Mouse (Mus musculus): ENCODE measurements around the gene Elmo1. TPM values are rescaled to one million over a fixed set of nuclear protein-coding genes. Genes with fewer than 3 reads are reported as not detected.

The Elmo1 gene
- polyA plus RNA-seq, 1 experiment: 0.01 TPM

DNA sequence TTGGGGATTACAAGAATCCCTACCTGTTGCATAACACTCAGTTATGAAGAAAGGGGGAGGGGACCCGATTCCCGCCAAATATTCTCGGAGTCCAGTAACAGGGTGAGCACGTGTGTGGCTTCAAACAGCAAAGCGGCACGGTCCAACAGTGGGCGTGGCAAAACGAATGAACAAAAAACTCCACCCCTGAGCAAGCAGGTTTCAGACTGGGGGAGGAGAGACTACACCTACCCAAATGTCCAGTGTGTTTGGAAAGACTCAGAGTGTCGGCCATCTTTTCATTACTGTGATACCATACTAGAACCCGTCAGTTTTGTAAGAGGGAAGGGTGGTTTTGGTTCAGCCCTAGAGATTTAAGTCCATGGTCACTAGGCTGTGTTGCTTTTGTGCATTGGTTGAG lies 35.4 kb downstream of the Elmo1 start:
- H3K4me1 ChIP-seq (ENCODE audit: control insufficient read depth): peaks cover 11% of the 10 kb centered on the region
- no peak overlapping the region for H3K4me3 ChIP-seq (replicated peaks)
- TF ChIP-seq GATA1 (IDR thresholded peaks at IDR 0.05; ENCODE audit: low read length) (no peak), TAL1 (IDR thresholded peaks at IDR 0.05; ENCODE audit: low read length) (no peak)
- no peaks in the 10 kb centered on the region for H3K27me3 ChIP-seq (ENCODE audit: control insufficient read depth)
- H3K9me3 ChIP-seq (ENCODE audit: control insufficient read depth, low read length): no peaks in the 10 kb centered on the region
- no peaks in the 10 kb centered on the region for H3K36me3 ChIP-seq (ENCODE audit: control insufficient read depth)

DNA sequence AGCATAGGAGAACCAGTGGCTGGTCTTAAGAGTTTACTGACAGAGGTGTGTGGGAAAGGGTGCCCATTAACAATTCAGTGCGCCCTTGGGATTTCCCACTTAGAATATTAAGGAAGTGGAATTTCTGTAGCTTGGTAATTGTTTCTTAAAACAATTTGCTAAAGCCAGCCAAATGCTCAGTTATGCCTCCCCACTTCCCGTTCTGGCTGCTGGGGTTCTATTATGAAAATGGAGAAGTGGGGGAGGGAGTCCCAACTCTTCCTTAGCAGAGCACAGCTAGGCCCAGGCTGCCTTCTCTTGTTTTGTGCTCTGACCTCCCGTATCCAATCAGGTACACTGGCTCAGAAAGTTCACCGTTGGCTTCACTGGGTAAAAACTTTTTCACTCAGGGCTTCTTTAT lies 37.2 kb downstream of the Elmo1 start:
- H3K27me3 ChIP-seq (ENCODE audit: control insufficient read depth): no peaks in the 10 kb centered on the region
- H3K4me3 ChIP-seq (replicated peaks): no peak overlapping the region
- no peaks in the 10 kb centered on the region for H3K36me3 ChIP-seq (ENCODE audit: control insufficient read depth)
- no peaks in the 10 kb centered on the region for H3K9me3 ChIP-seq (ENCODE audit: control insufficient read depth, low read length)
- TF ChIP-seq TAL1 (IDR thresholded peaks at IDR 0.05; ENCODE audit: low read length): no peak
- TF ChIP-seq GATA1 (IDR thresholded peaks at IDR 0.05; ENCODE audit: low read length): no peak
- H3K4me1 ChIP-seq (ENCODE audit: control insufficient read depth): peaks cover 24% of the 10 kb centered on the region

DNA sequence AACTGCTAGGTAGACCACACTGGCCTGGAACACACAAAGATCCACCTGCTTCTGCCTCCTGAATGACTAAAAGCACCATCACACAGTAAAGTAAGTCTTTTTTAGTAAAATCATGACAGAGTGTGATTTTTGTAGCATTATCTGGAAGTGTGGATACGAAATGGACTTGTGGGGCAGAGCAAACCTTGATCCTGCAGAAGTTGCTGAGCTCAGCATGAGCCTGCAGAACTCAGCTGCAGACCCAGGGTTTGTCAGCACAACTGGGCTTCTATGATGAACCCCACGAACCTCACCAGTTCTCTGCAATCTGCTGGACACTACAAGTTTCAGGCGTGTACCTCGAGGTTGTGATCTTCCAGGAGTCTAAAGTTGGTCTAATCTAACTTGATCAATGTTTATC lies 37.7 kb downstream of the Elmo1 start:
- Histone ChIP-seq H3K4me3 (replicated peaks) (no peak overlapping the region), H3K9me3 (ENCODE audit: control insufficient read depth, low read length) (no peaks in the 10 kb centered on the region), H3K27me3 (ENCODE audit: control insufficient read depth) (no peaks in the 10 kb centered on the region), H3K4me1 (ENCODE audit: control insufficient read depth) (peaks cover 29% of the 10 kb centered on the region), H3K36me3 (ENCODE audit: control insufficient read depth) (no peaks in the 10 kb centered on the region)
- no peak for TF ChIP-seq GATA1 (IDR thresholded peaks at IDR 0.05; ENCODE audit: low read length)
- TF ChIP-seq TAL1 (IDR thresholded peaks at IDR 0.05; ENCODE audit: low read length): no peak

DNA sequence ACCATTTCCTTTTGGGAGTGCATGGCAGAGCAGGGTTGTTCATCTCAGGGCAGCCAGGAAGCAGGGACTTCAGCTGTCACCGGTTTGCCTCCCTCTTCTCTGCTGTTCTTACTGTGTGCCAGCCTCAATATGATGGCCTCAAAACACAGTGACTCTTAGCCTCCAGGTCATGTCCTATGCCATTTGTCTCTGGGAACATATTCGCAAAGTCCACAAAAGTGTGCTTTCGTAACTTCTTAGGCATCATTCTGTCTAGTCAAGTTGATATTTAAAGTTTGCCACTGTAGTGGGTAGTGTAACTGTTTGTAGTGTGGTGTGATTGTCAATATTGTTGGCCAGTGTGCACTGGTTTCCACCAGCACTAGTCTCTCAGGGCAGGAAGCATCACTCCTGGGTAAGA lies 40.3 kb downstream of the Elmo1 start:
- Histone ChIP-seq H3K4me1 (ENCODE audit: control insufficient read depth) (peaks cover 43% of the 10 kb centered on the region), H3K4me3 (replicated peaks) (no peak overlapping the region), H3K9me3 (ENCODE audit: control insufficient read depth, low read length) (no peaks in the 10 kb centered on the region), H3K36me3 (ENCODE audit: control insufficient read depth) (no peaks in the 10 kb centered on the region), H3K27me3 (ENCODE audit: control insufficient read depth) (no peaks in the 10 kb centered on the region)
- TF ChIP-seq TAL1 (IDR thresholded peaks at IDR 0.05; ENCODE audit: low read length) (no peak), GATA1 (IDR thresholded peaks at IDR 0.05; ENCODE audit: low read length) (no peak)

DNA sequence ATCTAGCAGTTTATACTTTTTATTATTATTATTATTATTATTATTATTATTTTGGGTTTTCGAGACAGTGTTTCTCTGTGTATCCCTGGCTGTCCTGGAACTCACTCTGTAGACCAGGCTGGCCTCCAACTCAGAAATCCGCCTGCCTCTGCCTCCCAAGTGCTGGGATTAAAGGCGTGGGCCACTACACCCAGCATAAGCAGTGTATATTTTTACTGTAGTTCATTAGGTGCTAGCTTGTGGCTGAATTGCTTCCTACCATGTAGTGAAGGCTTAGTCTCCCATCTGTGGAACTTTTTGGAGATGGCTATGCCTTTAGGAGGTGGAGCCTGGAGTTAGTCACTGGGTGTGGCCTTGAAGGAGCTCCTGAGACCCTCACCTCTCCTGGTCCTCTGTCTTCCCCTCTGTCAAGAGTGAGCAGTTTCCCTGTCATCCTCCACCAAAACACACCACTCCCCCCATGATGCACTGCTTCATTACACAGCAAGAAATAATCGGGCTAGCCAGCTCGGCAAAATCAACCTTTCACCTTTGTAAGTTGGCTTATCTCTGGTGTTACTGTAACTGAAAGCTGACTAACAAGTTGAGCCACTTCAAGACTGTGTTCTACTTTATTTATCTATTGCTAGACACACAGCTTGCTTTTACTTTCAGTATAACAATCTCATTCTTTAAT lies 41.1 kb downstream of the Elmo1 start:
- Histone ChIP-seq H3K36me3 (ENCODE audit: control insufficient read depth) (no peaks in the 10 kb centered on the region), H3K27me3 (ENCODE audit: control insufficient read depth) (no peaks in the 10 kb centered on the region), H3K4me1 (ENCODE audit: control insufficient read depth) (peaks cover 43% of the 10 kb centered on the region), H3K4me3 (replicated peaks) (peak overlapping the region; percentile 12), H3K9me3 (ENCODE audit: control insufficient read depth, low read length) (no peaks in the 10 kb centered on the region)
- TF ChIP-seq GATA1 (IDR thresholded peaks at IDR 0.05; ENCODE audit: low read length) (peak; percentile 55; the same call in 1 of the 2 replicates), TAL1 (IDR thresholded peaks at IDR 0.05; ENCODE audit: low read length) (no peak)

DNA sequence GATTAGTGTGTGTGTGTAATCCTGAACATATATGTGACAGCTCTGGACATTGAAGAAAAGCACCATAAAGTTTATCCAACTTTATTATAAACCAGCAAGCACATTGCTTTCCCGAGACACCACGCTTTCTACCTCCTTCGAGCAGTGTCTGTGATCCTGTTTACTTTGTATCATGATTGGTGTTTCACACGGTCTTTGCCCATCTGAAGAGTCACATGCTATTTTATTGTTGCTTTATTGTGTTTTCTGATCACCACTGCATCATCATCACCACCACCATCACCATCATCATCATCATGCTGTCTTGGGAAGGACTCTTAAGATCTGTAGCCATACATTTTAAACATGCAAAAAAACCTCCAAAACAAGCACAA lies 41.6 kb downstream of the Elmo1 start:
- TF ChIP-seq TAL1 (IDR thresholded peaks at IDR 0.05; ENCODE audit: low read length) (no peak), GATA1 (IDR thresholded peaks at IDR 0.05; ENCODE audit: low read length) (no peak)
- Histone ChIP-seq H3K4me3 (replicated peaks) (no peak overlapping the region), H3K36me3 (ENCODE audit: control insufficient read depth) (no peaks in the 10 kb centered on the region), H3K27me3 (ENCODE audit: control insufficient read depth) (no peaks in the 10 kb centered on the region), H3K4me1 (ENCODE audit: control insufficient read depth) (peaks cover 43% of the 10 kb centered on the region), H3K9me3 (ENCODE audit: control insufficient read depth, low read length) (no peaks in the 10 kb centered on the region)

DNA sequence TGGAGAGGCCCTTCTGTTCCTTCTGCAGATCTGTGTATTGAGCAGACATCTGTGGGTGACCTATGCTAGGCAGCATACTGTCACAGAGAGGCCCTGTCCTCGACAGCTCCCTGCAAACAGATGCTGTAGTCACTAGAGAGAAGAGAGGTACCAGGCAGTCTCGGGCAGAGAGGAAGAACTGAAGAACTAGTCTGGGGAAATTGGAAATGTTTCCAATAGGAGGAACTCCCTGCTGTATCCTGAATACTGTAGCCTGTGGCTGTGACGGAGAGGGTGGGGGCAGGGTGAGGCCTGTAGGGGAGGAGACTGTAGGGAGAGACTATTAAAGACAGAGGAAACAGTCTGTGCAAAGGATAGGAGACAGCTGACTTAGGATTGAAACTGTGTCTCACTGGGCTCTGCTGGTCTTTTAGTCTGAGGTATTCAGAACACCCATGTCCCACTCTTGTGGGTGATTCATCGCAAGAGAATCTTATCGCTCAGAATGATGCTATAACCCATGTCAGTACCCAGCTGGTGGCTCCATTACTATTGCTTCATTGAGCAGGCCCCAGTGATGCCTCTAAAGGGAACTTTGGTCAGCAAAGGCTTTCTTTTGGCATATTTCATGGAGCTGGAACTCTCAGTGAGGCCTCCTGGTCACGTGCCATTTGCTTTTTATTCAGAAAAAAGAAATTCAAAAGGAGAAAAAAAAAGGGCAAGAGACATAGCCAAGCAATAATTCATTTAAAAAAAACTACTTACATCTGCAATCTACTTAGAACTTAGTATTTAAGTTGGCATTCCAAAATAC lies 43.4 kb downstream of the Elmo1 start:
- Histone ChIP-seq H3K9me3 (ENCODE audit: control insufficient read depth, low read length) (no peaks in the 10 kb centered on the region), H3K4me3 (replicated peaks) (no peak overlapping the region), H3K4me1 (ENCODE audit: control insufficient read depth) (peaks cover 40% of the 10 kb centered on the region), H3K36me3 (ENCODE audit: control insufficient read depth) (no peaks in the 10 kb centered on the region), H3K27me3 (ENCODE audit: control insufficient read depth) (no peaks in the 10 kb centered on the region)
- TF ChIP-seq TAL1 (IDR thresholded peaks at IDR 0.05; ENCODE audit: low read length): no peak

DNA sequence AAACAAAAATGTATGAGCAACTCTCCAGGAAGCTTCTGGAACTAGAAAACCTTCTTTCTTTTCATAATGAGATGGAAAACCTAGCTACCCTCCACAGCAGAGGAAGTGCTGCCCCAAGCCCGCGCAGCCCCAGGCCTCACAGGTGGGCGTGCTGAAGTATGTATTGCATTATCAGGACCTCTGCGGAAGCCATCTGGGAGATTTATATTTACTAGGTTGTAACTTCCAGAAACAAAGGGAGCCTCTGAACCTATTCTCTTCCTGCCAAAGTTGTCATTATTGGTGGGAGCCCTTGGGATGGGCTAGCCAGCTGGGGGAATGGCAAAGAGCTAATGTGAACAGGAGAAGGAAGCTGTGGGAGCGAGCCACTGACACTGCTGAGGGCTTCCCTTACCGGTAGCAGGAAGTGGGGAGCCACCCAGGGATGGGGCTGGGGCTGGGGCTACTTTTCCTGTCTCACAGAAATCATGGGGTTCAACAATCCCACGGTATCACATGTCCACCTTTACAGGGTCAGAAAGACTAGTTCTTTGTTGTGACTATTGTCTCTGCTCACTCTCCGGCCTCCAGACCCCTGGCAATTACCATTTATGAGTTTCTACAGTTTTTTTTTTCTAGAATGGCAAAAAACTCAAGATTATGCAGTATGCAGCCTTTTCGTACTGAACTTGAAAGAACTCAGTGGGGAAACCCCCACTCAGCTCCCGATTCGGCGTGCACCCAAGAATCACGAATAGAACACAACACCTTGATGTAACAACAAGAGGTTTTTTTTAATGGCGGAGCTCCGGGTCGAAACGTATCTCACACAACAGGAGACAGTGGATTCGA lies 44.2 kb downstream of the Elmo1 start:
- no peak for TF ChIP-seq GATA1 (IDR thresholded peaks at IDR 0.05; ENCODE audit: low read length)
- TF ChIP-seq TAL1 (IDR thresholded peaks at IDR 0.05; ENCODE audit: low read length): no peak

DNA sequence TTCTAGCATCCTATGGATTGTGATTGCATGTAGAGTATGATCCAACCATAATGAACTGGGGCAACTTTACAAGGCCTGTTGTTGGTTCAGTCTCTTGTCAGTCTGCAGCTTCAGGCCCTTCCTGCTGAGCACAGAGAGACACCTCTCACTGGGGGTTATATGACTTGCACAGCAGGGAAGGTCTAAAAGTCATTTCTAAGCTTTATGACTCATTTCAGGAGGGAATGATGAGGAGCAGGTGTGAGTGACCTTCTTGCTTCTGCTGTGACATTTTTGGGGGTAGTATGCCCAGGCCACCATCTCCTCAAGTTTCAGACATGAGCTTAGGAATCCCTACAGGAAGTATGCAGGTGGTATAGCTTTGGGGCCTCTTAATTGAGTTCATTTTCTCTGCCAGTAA lies 46.4 kb downstream of the Elmo1 start:
- Histone ChIP-seq H3K4me1 (ENCODE audit: control insufficient read depth) (peaks cover 28% of the 10 kb centered on the region), H3K36me3 (ENCODE audit: control insufficient read depth) (no peaks in the 10 kb centered on the region), H3K9me3 (ENCODE audit: control insufficient read depth, low read length) (no peaks in the 10 kb centered on the region), H3K4me3 (replicated peaks) (no peak overlapping the region), H3K27me3 (ENCODE audit: control insufficient read depth) (no peaks in the 10 kb centered on the region)
- TF ChIP-seq TAL1 (IDR thresholded peaks at IDR 0.05; ENCODE audit: low read length) (no peak), GATA1 (IDR thresholded peaks at IDR 0.05; ENCODE audit: low read length) (no peak)

More for the DNA sequence above, 44.2 kb downstream of the Elmo1 start:
- Histone ChIP-seq H3K27me3 (ENCODE audit: control insufficient read depth) (no peaks in the 10 kb centered on the region), H3K4me1 (ENCODE audit: control insufficient read depth) (peaks cover 40% of the 10 kb centered on the region), H3K9me3 (ENCODE audit: control insufficient read depth, low read length) (no peaks in the 10 kb centered on the region), H3K4me3 (replicated peaks) (no peak overlapping the region), H3K36me3 (ENCODE audit: control insufficient read depth) (no peaks in the 10 kb centered on the region)
